Mouse (Mus musculus) midbrain, embryonic 10.5 days (tissue): ENCODE measurements at regions not wholly inside any gene's neighbourhood (a gene's known extent, or its start where the extent isn't known, plus 50 kb on each side); places are given as distances from the start of the nearest gene placed in this dataset.

Experiments
- DNase-seq: peaks from one replicate; pipeline ENCODE4 v3.0.0-alpha.2; 2017; ENCODE audit warnings: low spot score
- H3K27ac ChIP-seq: fragments of 300-500 bp; sonication (generic); replicated peaks from 2 replicates; pipeline ENCODE4 v1.5.1; 2016; ENCODE audit warnings: mild to moderate bottlenecking
- H3K27me3 ChIP-seq: fragments of 300-500 bp; sonication (generic); 2 replicates; pipeline ENCODE4 v1.6.1; 2016; ENCODE audit warnings: low read depth, mild to moderate bottlenecking; ENCODE audit not compliant: poor library complexity, severe bottlenecking
- H3K36me3 ChIP-seq: fragments of 300-500 bp; sonication (generic); 2 replicates; pipeline ENCODE4 v1.6.1; 2016; ENCODE audit warnings: mild to moderate bottlenecking, moderate library complexity
- H3K4me1 ChIP-seq: fragments of 300-500 bp; sonication (generic); 2 replicates; pipeline ENCODE4 v1.6.1; 2016
- H3K4me3 ChIP-seq: fragments of 300-500 bp; sonication (generic); 2 replicates; pipeline ENCODE4 v1.5.1; 2016; ENCODE audit warnings: mild to moderate bottlenecking, moderate library complexity
- H3K9me3 ChIP-seq: fragments of 300-500 bp; sonication (generic); replicated peaks from 2 replicates; pipeline ENCODE4 v1.6.1; 2016; ENCODE audit warnings: mild to moderate bottlenecking
- WGBS: fragments of 180-500 bp; shearing (Covaris S2); methylation state at CpG from one replicate; pipeline ENCODE4 v1.1.7; 2016; 5-methylcytosine and 5-hydroxymethylcytosine counted together

GRCm38 (mm10) chr3:73134316-73134715 lies 76.7 kb upstream of the Slitrk3 start:
- H3K27ac ChIP-seq: no peak overlapping the region
- H3K27me3 ChIP-seq: no peaks in the 10 kb centered on the region
- no peak overlapping the region for H3K4me3 ChIP-seq
- no peaks in the 10 kb centered on the region for H3K4me1 ChIP-seq
- no peaks in the 10 kb centered on the region for H3K9me3 ChIP-seq
- WGBS: 4% methylated on average over 9 of the region's 9 CpGs
- H3K36me3 ChIP-seq: no peaks in the 10 kb centered on the region
- DNase-seq: peak; percentile 42

- Histone ChIP-seq H3K36me3 (no peaks in the 10 kb centered on the region), H3K27ac (no peak overlapping the region), H3K27me3 (no peaks in the 10 kb centered on the region), H3K4me3 (no peak overlapping the region), H3K9me3 (no peaks in the 10 kb centered on the region), H3K4me1 (no peaks in the 10 kb centered on the region)
- DNase-seq: no peak
- 83% methylated on average over 4 of the region's 4 CpGs for WGBS
Measured at GRCm38 (mm10) chr3:73125143-73125542, 67.5 kb upstream of the Slitrk3 start.

- no peak overlapping the region for H3K4me3 ChIP-seq
- 87% methylated on average over 1 of the region's 1 CpGs for WGBS
- no peaks in the 10 kb centered on the region for H3K27me3 ChIP-seq
- H3K27ac ChIP-seq: no peak overlapping the region
- no peaks in the 10 kb centered on the region for H3K36me3 ChIP-seq
- H3K9me3 ChIP-seq: no peaks in the 10 kb centered on the region
- H3K4me1 ChIP-seq: no peaks in the 10 kb centered on the region
- no peak for DNase-seq
Measured at GRCm38 (mm10) chr3:73109102-73109501, 51.5 kb upstream of the Slitrk3 start.
